Mouse (Mus musculus) G1E (cell line): ENCODE data around the gene Ltb4r2. TPM values are rescaled to one million over a fixed set of nuclear protein-coding genes. Genes with fewer than 3 reads are reported as not detected.

Source experiments
- ATAC-seq: 2 replicates; pipeline ENCODE4 v1.8.0; 2016; ENCODE audit warnings: mild to moderate bottlenecking; ENCODE audit not compliant: insufficient number of reproducible peaks, poor library complexity, low FRiP score, severe bottlenecking; ENCODE audit errors: extremely low read depth
- DNase-seq: peaks from one replicate; pipeline ENCODE4 v3.0.0; 2012; ENCODE audit warnings: low spot score
- H3K27me3 ChIP-seq: 2 replicates; pipeline ENCODE4 v1.6.1; 2012; ENCODE audit warnings: mild to moderate bottlenecking, low read length, inconsistent platforms; ENCODE audit not compliant: insufficient read depth
- H3K36me3 ChIP-seq: replicated peaks from 2 replicates; pipeline ENCODE3; 2012; ENCODE audit warnings: mild to moderate bottlenecking, inconsistent platforms
- H3K4me1 ChIP-seq: 2 replicates; pipeline ENCODE4 v1.6.1; 2012; ENCODE audit warnings: low read depth, low read length, inconsistent platforms, mixed read lengths; ENCODE audit not compliant: insufficient read depth
- H3K4me3 ChIP-seq: 2 replicates; pipeline ENCODE4 v1.5.1; 2012; ENCODE audit warnings: low read depth, mild to moderate bottlenecking, inconsistent platforms, low read length, moderate library complexity, mixed read lengths
- H3K9me3 ChIP-seq: replicated peaks from 2 replicates; pipeline ENCODE4 v1.6.1; 2012; ENCODE audit warnings: inconsistent platforms
- CTCF ChIP-seq: IDR thresholded peaks from 2 replicates; pipeline ENCODE4 v1.5.1; 2012; ENCODE audit warnings: low read depth, low read length, inconsistent platforms, mixed read lengths
- GATA1 ChIP-seq: IDR thresholded peaks from 2 replicates; pipeline ENCODE4 v1.6.1; 2012; ENCODE audit warnings: borderline replicate concordance, low read length, inconsistent platforms, mixed read lengths
- GATA2 ChIP-seq: IDR thresholded peaks from 2 replicates; pipeline ENCODE4 v1.6.1; 2012; ENCODE audit warnings: low read depth, low read length, inconsistent platforms, borderline replicate concordance
- POLR2AphosphoS5 ChIP-seq: IDR thresholded peaks from 2 replicates; pipeline ENCODE4 v1.6.1; 2012; ENCODE audit warnings: low read depth, low read length, inconsistent platforms; ENCODE audit not compliant: insufficient replicate concordance
- TAL1 ChIP-seq: conservative IDR thresholded peaks from 2 replicates; pipeline ENCODE4 v1.6.1; 2012; ENCODE audit warnings: low read depth, low read length, inconsistent platforms, mixed read lengths
- polyA plus RNA-seq: library from polyadenylated mRNA; stranded (reverse); fragments of >175 nt; gene quantifications from 2 replicates; pipeline ENCODE4 v1.2.3, GENCODE M21; 2012
- total RNA-seq, 2 experiments: library from RNA; stranded (forward) in 1 of 2; stranded (reverse) in 1 of 2; fragments of 200-1000 nt in 1 of 2; fragments of >200 nt in 1 of 2; fragmentation: Nextera tagmentation in 1 of 2; gene quantifications; 2 replicates each; pipeline ENCODE4 v1.2.3; 2014 to 2017

Gene Ltb4r2
- total RNA-seq (2014; fragmentation: Nextera tagmentation) (0.44 TPM in 1 of 2 replicates, not detected in the other), total RNA-seq (2017) (0.11 and 0.12 TPM in 2 replicates), polyA plus RNA-seq (0.12 TPM in 1 of 2 replicates, not detected in the other)

DNA sequence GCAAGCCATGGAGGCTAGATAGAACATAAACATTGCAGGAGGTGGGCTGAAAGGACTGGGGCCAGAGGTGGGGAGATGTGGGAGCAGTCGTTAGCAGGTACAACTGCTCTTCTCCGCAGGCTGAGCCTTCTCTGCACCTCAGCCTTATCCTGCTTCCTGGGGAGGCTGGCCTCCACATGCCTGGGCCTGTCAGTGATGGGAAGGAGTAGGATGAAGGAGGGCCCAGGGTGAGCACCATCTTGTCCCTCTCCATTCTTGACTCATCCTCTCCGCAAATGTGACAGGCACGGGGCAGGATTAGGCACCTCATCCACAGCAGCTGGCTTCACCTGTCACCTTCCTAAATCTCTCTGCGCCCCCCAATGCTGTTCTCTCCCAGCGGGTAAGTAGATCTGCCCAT is at the start of gene Ltb4r2:
Gene Ltb4r2 (plus strand): TSS at position 266 of the 400 bp plus-strand sequence.
- ATAC-seq = no peak
- 0 out of 2 replicates have a peak within 1 kb of the TSS, but pooled peaks have one; percentile 9 for H3K4me3 ChIP-seq

DNA sequence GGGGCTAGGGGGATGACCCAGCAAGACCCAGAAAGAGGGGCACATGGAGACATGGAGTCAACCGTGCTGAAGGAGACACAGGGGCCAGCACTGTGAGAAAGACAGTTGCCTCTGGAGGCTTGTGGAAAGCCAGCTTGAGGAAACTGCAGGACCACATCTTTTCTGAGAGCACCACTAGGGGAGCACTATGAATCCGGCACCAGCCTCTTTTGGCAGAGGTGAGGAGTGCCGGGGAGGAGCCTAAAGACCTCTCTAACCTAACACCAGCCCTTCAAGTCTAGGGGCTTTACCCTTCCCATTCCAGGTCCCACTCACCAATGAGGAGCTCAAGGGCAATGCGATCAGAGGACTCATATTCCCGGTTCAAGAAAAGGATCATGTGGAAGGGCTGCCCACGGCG is 49.4 kb upstream of the Ltb4r2 start:
- H3K9me3 ChIP-seq = no peaks in the 10 kb centered on the region
- peaks cover 47% of the 10 kb centered on the region for H3K36me3 ChIP-seq
- H3K27me3 ChIP-seq = no peaks in the 10 kb centered on the region
- DNase-seq (no peak), ATAC-seq (no peak)
- H3K4me1 ChIP-seq = peaks cover 81% of the 10 kb centered on the region
- peak overlapping the region; percentile 75; the same call in 1 of the 2 replicates for H3K4me3 ChIP-seq
- no peak for TF ChIP-seq GATA2

More for the DNA sequence above, at the start of gene Ltb4r2:
- Histone ChIP-seq H3K27me3 (peaks cover 7% of the 10 kb centered on the region; the same call in 1 of the 2 replicates), H3K9me3 (peaks cover 3% of the 10 kb centered on the region; the same call in 1 of the 2 replicates), H3K36me3 (peaks cover 21% of the 10 kb centered on the region), H3K4me1 (peaks cover 57% of the 10 kb centered on the region)
- no peak for DNase-seq
- TF ChIP-seq GATA2 (no peak), POLR2AphosphoS5 (no peak), CTCF (no peak), GATA1 (no peak), TAL1 (no peak)

DNA sequence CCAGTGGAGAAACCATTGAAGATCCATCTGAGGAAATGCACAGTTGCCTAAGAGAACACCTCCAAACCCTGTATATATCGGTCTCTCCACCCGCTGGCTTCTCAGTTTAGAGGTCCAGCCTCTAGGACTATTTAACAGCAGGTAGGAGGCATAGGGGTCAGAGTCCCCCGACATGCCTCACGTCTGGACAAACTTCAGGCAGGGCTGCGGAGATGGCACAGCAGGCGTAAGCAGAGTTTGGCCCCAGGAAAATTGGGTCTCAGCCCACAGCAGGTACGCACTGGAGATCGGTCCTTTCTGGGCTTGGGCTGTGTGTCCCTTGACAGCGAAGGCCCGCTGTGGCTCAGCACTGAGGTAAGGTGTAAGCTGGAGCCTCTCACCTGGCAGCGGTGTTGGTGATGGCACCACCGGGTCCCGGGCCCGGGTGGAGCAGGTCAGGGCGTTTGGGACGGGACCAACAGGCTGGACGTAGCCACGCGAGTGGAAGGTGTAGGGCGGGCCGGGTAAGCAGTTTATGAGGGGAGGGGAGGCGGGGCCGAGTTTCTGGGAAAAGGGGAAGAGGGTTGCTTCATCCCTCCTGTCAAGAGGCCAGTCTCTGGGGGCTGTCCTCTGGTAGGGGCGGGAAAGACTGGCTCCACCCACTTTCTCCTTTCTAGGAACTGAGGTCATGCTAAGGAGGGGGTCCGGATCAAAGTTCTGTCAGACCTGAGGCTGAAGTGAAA is 48.1 kb upstream of the Ltb4r2 start:
- DNase-seq (peak; percentile 78), ATAC-seq (peak; percentile 69)
- H3K9me3 ChIP-seq = no peaks in the 10 kb centered on the region
- peaks cover 76% of the 10 kb centered on the region for H3K4me1 ChIP-seq
- peak overlapping the region; percentile 75 for H3K4me3 ChIP-seq
- TF ChIP-seq GATA2 = no peak
- peaks cover 55% of the 10 kb centered on the region for H3K36me3 ChIP-seq
- no peaks in the 10 kb centered on the region for H3K27me3 ChIP-seq

DNA sequence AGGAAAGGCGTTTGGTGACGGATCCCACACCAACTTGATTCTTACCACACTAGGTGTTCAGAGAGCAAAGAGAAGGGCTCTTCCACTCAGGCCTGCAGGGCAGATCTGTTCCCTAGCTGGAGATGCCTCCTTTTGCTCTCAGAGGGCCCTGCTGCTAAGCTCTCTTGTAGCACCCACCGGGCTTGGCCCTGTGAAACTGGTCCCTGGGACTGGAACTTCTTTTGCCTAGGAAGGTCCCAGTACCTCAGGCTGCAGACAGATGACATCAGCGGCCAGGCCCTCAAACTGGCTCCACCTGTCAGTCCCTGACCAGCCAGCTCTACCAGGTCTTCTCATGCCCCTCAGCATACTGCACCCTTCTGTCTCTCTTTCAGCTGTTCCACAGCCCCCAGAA is 47.5 kb upstream of the Ltb4r2 start, which contains the start of gene Tgm1:
Gene Tgm1 (minus strand): TSS at position 198 of the 394 bp plus-strand sequence.
- peaks cover 57% of the 10 kb centered on the region for H3K36me3 ChIP-seq
- TF ChIP-seq TAL1 (no peak), GATA2 (no peak), GATA1 (no peak), POLR2AphosphoS5 (no peak), CTCF (no peak)
- no peak for ATAC-seq

DNA sequence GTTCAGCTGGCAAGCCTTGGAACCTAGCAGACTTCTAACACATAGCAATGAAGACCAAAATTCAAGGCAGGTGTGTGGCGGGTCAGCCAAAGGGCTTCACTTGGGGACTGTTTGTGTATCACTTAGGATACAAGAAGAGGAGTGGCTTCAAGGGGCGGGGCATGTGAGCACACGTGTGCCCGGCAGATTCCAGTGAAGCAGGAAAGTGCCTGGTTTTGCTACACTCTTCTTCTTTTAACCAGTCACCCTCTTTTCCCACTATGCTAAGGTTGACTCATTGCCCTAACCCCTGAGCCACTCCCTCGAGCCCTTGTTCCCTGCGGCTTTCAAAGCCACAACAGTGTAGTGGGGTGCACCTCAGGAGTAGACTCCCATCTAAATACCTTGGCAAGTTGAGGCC is 46.3 kb upstream of the Ltb4r2 start:
- H3K4me3 ChIP-seq = no peak overlapping the region
- no peaks in the 10 kb centered on the region for H3K9me3 ChIP-seq
- H3K27me3 ChIP-seq = no peaks in the 10 kb centered on the region
- DNase-seq (no peak), ATAC-seq (no peak; the same call in 1 of the 2 replicates)
- peaks cover 57% of the 10 kb centered on the region for H3K36me3 ChIP-seq
- H3K4me1 ChIP-seq = peaks cover 65% of the 10 kb centered on the region
- TF ChIP-seq GATA2 (no peak), CTCF (no peak), TAL1 (no peak), GATA1 (no peak), POLR2AphosphoS5 (no peak)

More for the DNA sequence above, 47.5 kb upstream of the Ltb4r2 start, which contains the start of gene Tgm1:
- DNase-seq = no peak
- H3K4me1 ChIP-seq = peaks cover 72% of the 10 kb centered on the region
- H3K4me3 ChIP-seq = peak within 1 kb of the TSS; percentile 75
- no peaks in the 10 kb centered on the region for H3K9me3 ChIP-seq
- H3K27me3 ChIP-seq = no peaks in the 10 kb centered on the region

DNA sequence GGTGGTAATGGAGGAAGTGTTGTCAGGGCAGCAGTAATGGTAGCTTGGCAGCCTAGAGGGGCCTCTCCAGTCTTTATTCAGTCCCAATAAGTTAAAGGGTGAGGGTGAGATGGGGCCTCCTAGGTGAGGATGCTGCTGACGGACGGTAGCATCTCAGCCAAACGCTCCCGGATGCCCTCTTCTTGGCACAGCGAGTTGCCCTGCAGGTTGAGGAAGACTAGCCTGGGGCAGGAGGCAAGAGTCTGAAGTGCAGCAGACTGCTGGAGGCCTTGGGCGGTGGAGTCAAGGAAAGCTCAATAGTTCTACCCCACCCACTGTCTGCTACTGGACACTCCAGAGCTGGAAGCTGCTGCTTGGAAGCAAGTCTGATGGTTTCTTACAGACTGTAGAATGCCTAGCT is 45.0 kb upstream of the Ltb4r2 start:
- H3K4me1 ChIP-seq = peaks cover 69% of the 10 kb centered on the region
- DNase-seq (no peak), ATAC-seq (no peak)
- H3K36me3 ChIP-seq = peaks cover 61% of the 10 kb centered on the region
- no peaks in the 10 kb centered on the region for H3K27me3 ChIP-seq
- no peaks in the 10 kb centered on the region for H3K9me3 ChIP-seq
- TF ChIP-seq GATA1 (no peak), CTCF (no peak), POLR2AphosphoS5 (no peak), GATA2 (no peak), TAL1 (no peak)
- no peak overlapping the region for H3K4me3 ChIP-seq

DNA sequence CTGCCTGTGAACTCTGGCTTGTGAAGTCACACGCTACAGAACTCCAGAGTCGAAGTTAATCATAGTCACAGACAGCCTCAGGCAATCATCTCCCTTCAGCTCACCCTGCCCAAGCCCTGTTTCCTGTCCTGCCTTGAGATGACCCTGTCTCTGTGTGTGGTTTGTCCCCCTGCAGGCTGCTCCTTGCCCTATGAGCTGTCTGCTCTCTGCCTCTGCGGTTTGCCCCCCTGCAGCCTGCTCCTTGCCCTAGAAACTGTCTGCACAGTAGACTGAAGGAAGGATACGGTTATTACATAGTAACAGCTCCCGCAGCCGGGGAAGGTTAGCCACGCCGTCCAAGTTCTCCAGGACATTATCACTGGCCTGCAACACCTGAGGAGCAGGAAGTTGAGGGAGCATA is 44.3 kb upstream of the Ltb4r2 start:
- TF ChIP-seq GATA1 (no peak), GATA2 (no peak), TAL1 (no peak), CTCF (no peak), POLR2AphosphoS5 (no peak)
- Histone ChIP-seq H3K4me1 (peaks cover 67% of the 10 kb centered on the region), H3K36me3 (peaks cover 56% of the 10 kb centered on the region), H3K9me3 (no peaks in the 10 kb centered on the region), H3K4me3 (no peak overlapping the region), H3K27me3 (no peaks in the 10 kb centered on the region)
- DNase-seq = no peak
- no peak for ATAC-seq
